Mouse (Mus musculus) telencephalon, adult 2 months (tissue): ENCODE data around the gene Ece2.

Source experiments
- DNase-seq: peaks from one replicate; pipeline ENCODE4 v3.0.0-alpha.2; 2011; ENCODE audit warnings: low read depth, low spot score

Gene Ece2

GRCm38 (mm10) chr16:20690774-20691173 lies 61.1 kb downstream of the Ece2 start:
- DNase-seq: no peak

- no peak for DNase-seq
Measured at GRCm38 (mm10) chr16:20691617-20692016, 62.0 kb downstream of the Ece2 start.

- DNase-seq: no peak
Measured at GRCm38 (mm10) chr16:20692241-20692965, 62.8 kb downstream of the Ece2 start.

- DNase-seq: peak; percentile 90
Measured at GRCm38 (mm10) chr16:20693111-20693701, 63.6 kb downstream of the Ece2 start, which contains the start of gene Fam131a. TSS of gene Fam131a (plus strand) at chr16:20693241.

GRCm38 (mm10) chr16:20694781-20695180 lies 65.2 kb downstream of the Ece2 start:
- DNase-seq: peak; percentile 93

- DNase-seq: peak; percentile 91
Measured at GRCm38 (mm10) chr16:20695622-20696323, 66.1 kb downstream of the Ece2 start.
